Mouse (Mus musculus) MEL (cell line): Measurements from ENCODE around the gene 9630041A04Rik. TPM values are rescaled to one million over a fixed set of nuclear protein-coding genes. Genes with fewer than 3 reads are reported as not detected.

Experiments used
- DNase-seq: peaks from one replicate; pipeline ENCODE4 v3.0.0; 2011; ENCODE audit warnings: low read depth, low spot score
- H3K27ac ChIP-seq: 2 replicates; pipeline ENCODE4 v1.5.1; 2012; ENCODE audit warnings: low read depth, mild to moderate bottlenecking, control low read depth, low read length, moderate library complexity; ENCODE audit not compliant: control insufficient read depth
- H3K27me3 ChIP-seq, 2 experiments: fragments of 150-350 bp in 1 of 2; sonication (generic) in 1 of 2; 2 replicates each; pipeline ENCODE4 v1.6.1; 2012; ENCODE audit warnings: low read length in 2 of 2, mild to moderate bottlenecking in 2 of 2, improper control_type of control experiment in 1 of 2, moderate library complexity in 1 of 2; ENCODE audit not compliant: insufficient read depth in 2 of 2, control insufficient read depth in 1 of 2
- H3K36me3 ChIP-seq, 2 experiments: 2 replicates each; pipeline ENCODE4 v1.6.1; 2012 to 2014; ENCODE audit warnings: low read length in 2 of 2, improper control_type of control experiment in 1 of 2, inconsistent platforms in 1 of 2, mild to moderate bottlenecking in 1 of 2; ENCODE audit not compliant: insufficient read depth in 2 of 2, control insufficient read depth in 1 of 2
- H3K4me1 ChIP-seq, 2 experiments: fragments of 150-350 bp in 1 of 2; sonication (generic) in 1 of 2; 2 replicates each; pipeline ENCODE4 v1.6.1; 2012; ENCODE audit warnings: low read length in 2 of 2, improper control_type of control experiment in 1 of 2, mild to moderate bottlenecking in 1 of 2; ENCODE audit not compliant: insufficient read depth in 2 of 2, control insufficient read depth in 1 of 2
- H3K4me3 ChIP-seq, 2 experiments: fragments of 150-350 bp in 1 of 2; sonication (generic) in 1 of 2; 2 replicates each; pipeline ENCODE4 v1.5.1; 2012; ENCODE audit warnings: low read depth in 2 of 2, low read length in 2 of 2, mild to moderate bottlenecking in 2 of 2, moderate library complexity in 2 of 2, control low read depth in 1 of 2, improper control_type of control experiment in 1 of 2; ENCODE audit not compliant: control insufficient read depth in 1 of 2, insufficient read depth in 1 of 2
- H3K79me2 ChIP-seq: 2 replicates; pipeline ENCODE4 v1.6.1; 2012; ENCODE audit warnings: mild to moderate bottlenecking, low read length, moderate library complexity; ENCODE audit not compliant: control insufficient read depth, poor library complexity, insufficient read depth
- H3K9ac ChIP-seq: 2 replicates; pipeline ENCODE4 v1.6.1; 2012; ENCODE audit warnings: low read depth, mild to moderate bottlenecking, control low read depth, low read length, moderate library complexity; ENCODE audit not compliant: control insufficient read depth, poor library complexity, severe bottlenecking
- H3K9me3 ChIP-seq: fragments of 150-350 bp; sonication (generic); replicated peaks from 2 replicates; pipeline ENCODE4 v1.6.1; 2012; ENCODE audit warnings: mild to moderate bottlenecking, low read length, improper control_type of control experiment, moderate library complexity; ENCODE audit not compliant: insufficient read depth
- BHLHE40 ChIP-seq: IDR thresholded peaks from 2 replicates; pipeline ENCODE4 v1.6.1; 2012; ENCODE audit warnings: low read depth, mild to moderate bottlenecking, inconsistent platforms, low read length, improper control_type of control experiment, borderline replicate concordance
- CHD2 ChIP-seq: IDR thresholded peaks from 2 replicates; pipeline ENCODE4 v1.6.1; 2011; ENCODE audit warnings: low read length, improper control_type of control experiment
- CTCF ChIP-seq, 3 experiments: IDR thresholded peaks in 2 of 3; conservative IDR thresholded peaks in 1 of 3; 2 replicates each; pipeline ENCODE4 v1.5.1; 2011 to 2012; ENCODE audit warnings: low read length in 3 of 3, low read depth in 2 of 3, mild to moderate bottlenecking in 2 of 3, improper control_type of control experiment in 1 of 3, inconsistent platforms in 1 of 3, mixed read lengths in 1 of 3, moderate library complexity in 1 of 3; ENCODE audit not compliant: control insufficient read depth in 1 of 3, insufficient read depth in 1 of 3, poor library complexity in 1 of 3, severe bottlenecking in 1 of 3
- E2F4 ChIP-seq: IDR thresholded peaks from 2 replicates; pipeline ENCODE4 v1.6.1; 2011; ENCODE audit warnings: low read depth, low read length, improper control_type of control experiment, borderline replicate concordance
- ETS1 ChIP-seq: IDR thresholded peaks from 2 replicates; pipeline ENCODE4 v1.6.1; 2012; ENCODE audit warnings: low read depth, mild to moderate bottlenecking, inconsistent platforms, low read length, improper control_type of control experiment, moderate library complexity
- HCFC1 ChIP-seq: IDR thresholded peaks from 2 replicates; pipeline ENCODE4 v1.6.1; 2012; ENCODE audit warnings: low read depth, mild to moderate bottlenecking, inconsistent platforms, low read length, improper control_type of control experiment, moderate library complexity
- JUND ChIP-seq: IDR thresholded peaks from 2 replicates; pipeline ENCODE4 v1.6.1; 2011; ENCODE audit warnings: low read depth, mild to moderate bottlenecking, improper control_type of control experiment, low read length
- KAT2A ChIP-seq: conservative IDR thresholded peaks from 2 replicates; pipeline ENCODE4 v1.6.1; 2012; ENCODE audit warnings: low read depth, low read length, improper control_type of control experiment, inconsistent platforms
- MAFK ChIP-seq: IDR thresholded peaks from 2 replicates; pipeline ENCODE4 v1.6.1; 2011; ENCODE audit warnings: low read depth, mild to moderate bottlenecking, low read length, improper control_type of control experiment, borderline replicate concordance
- MAZ ChIP-seq: IDR thresholded peaks from 2 replicates; pipeline ENCODE4 v1.6.1; 2012; ENCODE audit warnings: low read depth, mild to moderate bottlenecking, inconsistent platforms, low read length, improper control_type of control experiment
- MEF2A ChIP-seq: IDR thresholded peaks from 2 replicates; pipeline ENCODE4 v1.6.1; 2014; ENCODE audit warnings: low read depth, mild to moderate bottlenecking, inconsistent platforms, low read length, improper control_type of control experiment; ENCODE audit not compliant: poor library complexity, insufficient replicate concordance, severe bottlenecking; ENCODE audit errors: extremely low read depth
- POLR2A ChIP-seq, 2 experiments: IDR thresholded peaks; 2 replicates each; pipeline ENCODE4 v1.6.1; 2011 to 2012; ENCODE audit warnings: low read length in 2 of 2, mild to moderate bottlenecking in 2 of 2, control low read depth in 1 of 2, improper control_type of control experiment in 1 of 2, low read depth in 1 of 2, moderate library complexity in 1 of 2; ENCODE audit not compliant: control insufficient read depth in 1 of 2, insufficient read depth in 1 of 2, poor library complexity in 1 of 2
- POLR2AphosphoS5 ChIP-seq: IDR thresholded peaks from 2 replicates; pipeline ENCODE4 v1.6.1; 2012; ENCODE audit warnings: low read depth, borderline replicate concordance, mild to moderate bottlenecking, inconsistent platforms, low read length, moderate library complexity, mixed read lengths
- RAD21 ChIP-seq: IDR thresholded peaks from 2 replicates; pipeline ENCODE4 v1.6.1; 2011; ENCODE audit warnings: mild to moderate bottlenecking, low read depth, low read length, improper control_type of control experiment
- SMC3 ChIP-seq: IDR thresholded peaks from 2 replicates; pipeline ENCODE4 v1.6.1; 2011; ENCODE audit warnings: low read depth, low read length, improper control_type of control experiment
- TAL1 ChIP-seq: IDR thresholded peaks from 2 replicates; pipeline ENCODE4 v1.6.1; 2012; ENCODE audit warnings: mild to moderate bottlenecking, inconsistent platforms, low read length, moderate library complexity, mixed read lengths
- UBTF ChIP-seq: IDR thresholded peaks from 2 replicates; pipeline ENCODE4 v1.6.1; 2012; ENCODE audit warnings: low read depth, mild to moderate bottlenecking, inconsistent platforms, low read length, improper control_type of control experiment, moderate library complexity, borderline replicate concordance; ENCODE audit not compliant: insufficient read depth
- USF2 ChIP-seq, 2 experiments: IDR thresholded peaks; 2 replicates each; pipeline ENCODE4 v1.6.1; 2011 to 2012; ENCODE audit warnings: improper control_type of control experiment in 2 of 2, low read length in 2 of 2, borderline replicate concordance in 1 of 2, inconsistent platforms in 1 of 2, low read depth in 1 of 2, mild to moderate bottlenecking in 1 of 2; ENCODE audit not compliant: insufficient read depth in 1 of 2
- ZKSCAN1 ChIP-seq: IDR thresholded peaks from 2 replicates; pipeline ENCODE4 v1.6.1; 2012; ENCODE audit warnings: low read depth, mild to moderate bottlenecking, inconsistent platforms, low read length, improper control_type of control experiment, moderate library complexity
- polyA plus RNA-seq, 2 experiments: library from polyadenylated mRNA; stranded (reverse) in 1 of 2; unstranded in 1 of 2; fragments of >175 nt in 1 of 2; fragments of >200 nt in 1 of 2; gene quantifications; 2 replicates each; pipeline versions ENCODE4 v1.2.1 to v1.2.4; 2012; ENCODE audit warnings: low replicate concordance in 2 of 2, low read depth in 1 of 2; ENCODE audit not compliant: insufficient read length in 2 of 2, insufficient read depth in 1 of 2, missing spikeins in 1 of 2
- total RNA-seq: library from RNA; depleted of rRNA; stranded (reverse); fragments of 300-350 nt; gene quantifications from 2 replicates; pipeline ENCODE4 v1.2.3, GENCODE M21; 2012

The 9630041A04Rik gene
- total and polyA plus RNA-seq, 3 experiments = not detected

- no peaks in the 10 kb centered on the region for H3K79me2 ChIP-seq
- no peaks in the 10 kb centered on the region for H3K4me1 ChIP-seq
- no peak for DNase-seq
- H3K4me3 ChIP-seq = no peak overlapping the region
- TF ChIP-seq MAFK (no peak), HCFC1 (no peak), POLR2AphosphoS5 (no peak), KAT2A (no peak), TAL1 (no peak), MEF2A (no peak), CHD2 (no peak), POLR2A (IDR thresholded peaks at IDR 0.05; ENCODE audit: control insufficient read depth in 1 of 2, insufficient read depth in 1 of 2, low read depth in 1 of 2, low read length in 2 of 2, poor library complexity in 1 of 2) (no peak), JUND (no peak), ZKSCAN1 (no peak), MAZ (no peak)
- no peaks in the 10 kb centered on the region for H3K36me3 ChIP-seq
- H3K27ac ChIP-seq = no peak overlapping the region
- H3K27me3 ChIP-seq = no peaks in the 10 kb centered on the region
- no peaks in the 10 kb centered on the region for H3K9me3 ChIP-seq
- H3K9ac ChIP-seq = no peak overlapping the region
These were observed 76.4 kb downstream of the 9630041A04Rik start for GRCm38 (mm10) chr9:101938066-101938465.

GRCm38 (mm10) chr9:101939006-101939405 is 77.4 kb downstream of the 9630041A04Rik start:
- H3K9me3 ChIP-seq = no peaks in the 10 kb centered on the region
- no peaks in the 10 kb centered on the region for H3K4me1 ChIP-seq
- no peak overlapping the region for H3K27ac ChIP-seq
- TF ChIP-seq USF2 (IDR thresholded peaks at IDR 0.05; ENCODE audit: borderline replicate concordance in 1 of 2, insufficient read depth in 1 of 2, low read depth in 1 of 2, low read length in 2 of 2) (no peak), CTCF (IDR thresholded peaks at IDR 0.05 in 2 of 3, conservative IDR thresholded peaks at IDR 0.05 in 1 of 3; ENCODE audit: control insufficient read depth in 1 of 3, insufficient read depth in 1 of 3, low read depth in 2 of 3, low read length in 3 of 3, poor library complexity in 1 of 3, severe bottlenecking in 1 of 3) (no peak), SMC3 (no peak), ETS1 (no peak), UBTF (no peak), RAD21 (no peak), BHLHE40 (no peak), E2F4 (no peak), JUND (no peak)
- TF ChIP-seq, all 39 proteins: peak for 0
- Histone ChIP-seq H3K79me2 (no peaks in the 10 kb centered on the region), H3K9ac (no peak overlapping the region), H3K4me3 (no peak overlapping the region), H3K36me3 (no peaks in the 10 kb centered on the region), H3K27me3 (no peaks in the 10 kb centered on the region)
- DNase-seq = no peak
